Mouse (Mus musculus): Measurements from ENCODE around the gene Phyh.

Phyh gene

DNA sequence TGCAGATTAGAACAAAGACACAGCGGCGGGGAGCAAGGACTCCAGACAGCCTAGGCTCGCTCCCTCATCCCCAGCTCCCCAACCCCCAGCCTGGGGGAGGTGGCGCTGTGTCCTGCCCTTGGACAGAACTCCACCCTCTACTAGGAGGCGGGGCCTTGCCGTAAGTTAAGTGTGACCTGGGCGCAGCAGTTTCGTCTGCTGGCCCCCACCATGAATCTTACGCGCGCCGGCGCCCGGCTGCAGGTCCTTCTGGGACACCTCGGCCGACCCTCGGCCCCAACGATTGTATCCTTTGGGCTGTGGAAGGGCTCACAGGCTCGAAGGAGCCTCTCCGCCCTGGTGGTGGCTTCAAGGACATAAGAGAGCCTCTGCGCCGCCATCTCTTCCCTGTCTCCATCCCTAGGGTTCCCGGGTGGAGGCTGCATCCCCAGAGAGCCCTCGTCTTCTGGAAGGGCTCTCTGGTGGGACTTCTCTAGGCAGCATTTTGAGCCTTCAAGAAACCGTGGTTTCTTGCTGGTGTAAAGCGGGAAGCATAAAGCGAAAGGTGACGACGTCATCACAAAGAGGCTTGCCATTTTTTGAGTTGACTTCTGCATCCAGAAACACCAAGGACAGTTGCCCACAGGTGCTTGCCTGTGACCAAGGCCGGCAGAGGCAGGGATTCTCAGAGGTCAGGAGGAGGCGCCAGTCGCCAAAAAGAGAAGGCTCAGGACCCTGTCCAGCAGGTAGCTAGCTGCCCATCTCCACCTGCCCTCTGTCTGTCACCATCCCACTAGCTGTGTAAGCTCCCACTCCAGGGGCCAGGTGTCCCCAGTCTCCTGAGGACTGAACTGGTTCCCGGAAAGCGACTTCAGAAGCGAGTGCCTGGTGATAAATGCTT, at the start of gene Phyh:
Gene Phyh, plus strand, starts transcription at position 160 of the 880 bp plus-strand sequence.
- peak; percentile 82 to 83 for DNase-seq

- DNase-seq = no peak
Measured at GRCm38 (mm10) chr2:4872740-4873139, 46.1 kb upstream of the Phyh start.

DNA sequence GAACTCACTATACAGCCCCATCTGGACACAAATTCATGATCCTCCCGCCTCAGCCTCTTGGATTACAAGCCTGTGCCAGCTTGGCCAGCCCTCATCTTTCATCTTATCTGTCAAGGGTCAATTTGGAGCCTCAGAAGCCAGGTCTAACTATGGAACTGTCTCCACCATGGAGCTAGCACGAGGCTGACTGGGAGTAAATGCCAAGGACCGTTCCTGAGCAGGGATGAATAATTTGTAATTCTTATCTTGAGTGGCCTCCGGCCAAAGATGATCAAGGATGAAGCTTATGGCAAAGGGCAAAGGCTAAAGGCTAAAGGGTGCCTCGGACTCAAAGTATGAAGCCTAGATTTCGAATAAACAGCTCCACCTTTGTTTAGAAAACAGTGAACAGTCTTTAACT, 45.5 kb upstream of the Phyh start:
- DNase-seq = no peak

DNA sequence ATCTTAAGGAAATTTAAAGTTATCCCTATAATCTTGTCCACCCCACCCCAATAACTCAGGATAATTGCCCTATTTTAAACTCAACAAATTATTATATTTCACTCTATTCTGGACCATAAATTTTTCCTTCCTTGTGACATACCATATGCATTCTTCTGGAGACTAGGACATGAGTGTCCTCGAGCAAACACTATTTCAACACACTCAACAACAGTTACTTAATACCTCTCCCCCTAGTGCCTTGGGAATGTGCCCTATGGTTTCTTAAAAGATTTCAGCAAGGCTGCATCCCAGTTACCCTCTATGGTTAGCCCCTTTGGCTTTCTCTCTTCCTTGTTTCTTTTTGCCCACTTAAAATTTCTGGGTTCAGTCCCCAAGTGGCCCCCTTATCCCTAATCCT, 43.7 kb upstream of the Phyh start:
- no peak for DNase-seq

GRCm38 (mm10) chr2:4876131-4876530, 42.7 kb upstream of the Phyh start:
- no peak for DNase-seq

GRCm38 (mm10) chr2:4880737-4881349, 38.0 kb upstream of the Phyh start:
- DNase-seq = peak; percentile 24 to 28

DNA sequence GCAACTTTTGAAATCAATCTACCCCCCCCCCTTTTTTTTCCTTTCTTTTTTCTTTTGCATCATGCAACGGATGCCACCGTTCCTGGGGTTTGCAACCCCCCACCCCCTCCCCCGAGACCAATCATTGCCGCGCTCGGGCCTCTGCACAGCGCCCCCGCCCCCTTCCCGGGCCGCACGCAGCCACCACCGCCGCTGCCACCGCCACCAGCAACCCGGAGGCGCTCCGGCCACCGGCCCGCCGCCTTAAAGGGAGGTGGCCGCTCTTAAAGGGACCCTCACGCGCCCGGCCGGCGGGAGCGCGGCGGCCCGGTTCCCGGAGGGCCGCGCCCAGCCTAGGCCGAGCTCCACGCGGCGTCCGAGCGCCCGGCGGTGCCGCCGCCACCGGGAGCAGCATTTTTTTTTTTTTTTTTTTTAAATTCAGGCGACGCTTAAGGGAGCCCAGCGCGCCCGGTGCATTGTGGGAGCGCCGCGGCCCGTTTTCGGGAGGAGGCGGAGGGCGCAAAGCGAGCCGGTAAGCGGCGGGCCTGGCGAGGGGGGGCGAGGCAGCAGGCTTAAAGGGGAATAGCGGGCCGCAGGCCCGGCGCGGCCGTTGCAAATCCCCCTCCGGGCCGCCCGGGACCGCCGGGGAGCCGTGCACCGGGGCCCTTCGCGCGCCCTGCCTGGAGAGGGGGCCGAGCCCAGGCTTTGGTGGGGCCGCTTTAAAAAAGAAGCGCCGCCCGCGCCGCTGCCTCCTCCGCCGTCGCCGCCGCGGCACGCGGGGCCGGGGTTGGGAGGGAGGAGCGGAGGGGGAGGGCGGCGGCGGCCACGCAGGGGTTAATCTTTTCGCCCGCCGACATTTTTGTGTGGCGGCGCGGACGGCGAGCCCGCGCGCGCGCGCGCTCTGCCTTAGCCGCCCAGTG, 37.2 kb upstream of the Phyh start, which contains the start of gene Sephs1:
Gene Sephs1, plus strand, starts transcription at position 215 of the 899 bp plus-strand sequence.
- DNase-seq = peak; percentile 81 to 83

DNA sequence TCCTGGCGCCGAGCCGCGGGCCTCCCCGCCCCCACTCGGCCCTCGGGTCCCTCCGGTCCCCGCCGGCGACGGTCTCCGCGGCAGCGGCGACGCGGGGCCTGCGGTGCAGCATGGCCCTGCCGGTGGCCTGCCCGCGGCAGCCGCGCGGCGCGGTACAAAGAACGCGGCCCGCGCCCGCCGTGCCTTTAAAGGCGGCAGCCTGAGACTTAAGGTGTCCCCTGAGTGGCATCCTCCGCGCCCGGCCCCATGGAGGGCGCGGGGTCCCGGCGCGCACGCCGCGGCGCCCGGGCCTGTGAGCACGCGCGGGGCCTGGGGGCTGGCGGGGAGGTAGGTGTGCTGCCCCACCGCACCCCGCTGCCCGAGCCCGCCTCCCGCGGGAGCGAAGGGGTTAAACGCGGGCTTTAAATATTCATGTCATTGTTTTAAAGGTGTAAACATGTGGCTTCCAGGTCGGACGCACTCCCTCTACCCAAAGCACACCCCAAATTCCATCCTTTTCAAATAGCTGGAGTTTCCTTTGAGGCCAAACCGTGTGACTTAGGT, 36.5 kb upstream of the Phyh start:
- DNase-seq = peak; percentile 70 to 73

DNA sequence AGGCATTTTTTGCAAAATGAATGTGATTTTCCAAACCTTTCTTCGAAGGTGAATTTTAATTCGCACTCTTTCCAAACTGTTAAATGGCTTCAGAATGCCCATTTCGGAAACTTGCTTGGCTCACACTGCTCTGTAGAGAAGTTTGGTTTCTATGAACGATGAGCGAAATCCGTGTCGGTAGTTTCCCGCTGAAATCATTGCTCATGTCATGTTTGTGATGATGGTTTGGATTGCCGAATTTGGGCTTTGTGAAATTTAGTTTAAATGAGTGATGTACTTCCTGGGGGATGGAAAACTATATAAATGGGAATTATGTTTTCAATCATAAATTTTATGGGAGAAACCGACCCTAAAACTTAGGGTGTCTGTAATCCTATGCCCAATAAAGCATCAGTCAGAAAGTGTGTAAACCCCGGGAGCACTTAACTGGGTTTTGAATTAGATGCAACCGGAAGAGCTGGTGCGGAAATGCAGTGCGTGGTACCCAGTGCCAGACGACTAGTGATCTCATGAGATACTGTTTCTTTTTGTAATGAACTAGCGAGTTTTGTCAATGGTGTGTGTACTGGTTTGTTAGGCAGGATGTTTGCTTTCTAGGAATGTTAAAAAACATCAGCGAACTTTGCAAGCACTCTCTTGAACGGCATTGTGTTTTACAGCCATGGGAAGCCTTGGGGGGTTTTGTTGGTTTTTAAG, 35.7 kb upstream of the Phyh start:
- peak; percentile 17 for DNase-seq

DNA sequence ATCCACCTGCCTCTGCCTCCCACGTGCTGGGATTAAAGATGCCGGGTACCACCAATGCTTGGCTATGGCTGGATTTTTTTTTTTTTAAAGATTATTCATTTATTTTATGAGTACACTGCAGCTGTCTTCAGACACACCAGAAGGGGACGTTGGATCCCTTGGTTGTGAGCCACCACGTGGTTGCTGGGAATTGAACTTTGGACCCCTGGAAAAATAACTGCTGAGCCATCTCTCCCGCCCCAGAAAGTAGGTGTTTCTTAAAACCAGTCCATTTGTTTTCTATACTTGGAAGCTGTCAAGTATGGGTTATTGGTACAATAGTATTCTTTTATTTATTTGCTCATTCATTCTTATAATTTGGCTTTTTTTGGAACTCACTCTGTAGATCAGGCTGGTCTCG, 31.9 kb upstream of the Phyh start:
- DNase-seq = no peak

- no peak for DNase-seq
Measured at GRCm38 (mm10) chr2:4895598-4895997, 23.2 kb upstream of the Phyh start.

DNA sequence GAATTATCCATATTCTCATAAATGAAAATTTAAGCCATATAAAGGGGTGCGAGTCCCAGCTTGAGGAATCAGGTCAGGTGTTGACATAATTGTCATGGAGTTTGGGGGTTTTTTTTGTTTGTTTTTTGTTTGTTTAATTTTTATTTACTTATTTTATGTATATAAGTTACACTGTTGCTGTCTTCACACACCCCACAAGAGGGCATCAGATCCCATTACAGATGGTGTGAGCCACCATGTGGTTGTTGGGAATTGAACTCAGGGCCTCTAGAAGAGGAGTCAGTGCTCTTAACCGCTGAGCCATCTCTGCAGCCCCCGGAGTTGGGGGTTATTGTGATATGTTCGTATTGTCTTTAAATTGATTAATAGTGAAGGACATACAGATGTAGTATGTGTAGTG, 21.8 kb upstream of the Phyh start:
- no peak for DNase-seq

GRCm38 (mm10) chr2:4900624-4901023, 18.2 kb upstream of the Phyh start:
- no peak for DNase-seq

- no peak for DNase-seq
Measured at GRCm38 (mm10) chr2:4902346-4902745, 16.5 kb upstream of the Phyh start.

- DNase-seq = no peak
Measured at GRCm38 (mm10) chr2:4907120-4907519, 11.7 kb upstream of the Phyh start.

- no peak for DNase-seq
Measured at GRCm38 (mm10) chr2:4907916-4908315, 10.9 kb upstream of the Phyh start.

DNA sequence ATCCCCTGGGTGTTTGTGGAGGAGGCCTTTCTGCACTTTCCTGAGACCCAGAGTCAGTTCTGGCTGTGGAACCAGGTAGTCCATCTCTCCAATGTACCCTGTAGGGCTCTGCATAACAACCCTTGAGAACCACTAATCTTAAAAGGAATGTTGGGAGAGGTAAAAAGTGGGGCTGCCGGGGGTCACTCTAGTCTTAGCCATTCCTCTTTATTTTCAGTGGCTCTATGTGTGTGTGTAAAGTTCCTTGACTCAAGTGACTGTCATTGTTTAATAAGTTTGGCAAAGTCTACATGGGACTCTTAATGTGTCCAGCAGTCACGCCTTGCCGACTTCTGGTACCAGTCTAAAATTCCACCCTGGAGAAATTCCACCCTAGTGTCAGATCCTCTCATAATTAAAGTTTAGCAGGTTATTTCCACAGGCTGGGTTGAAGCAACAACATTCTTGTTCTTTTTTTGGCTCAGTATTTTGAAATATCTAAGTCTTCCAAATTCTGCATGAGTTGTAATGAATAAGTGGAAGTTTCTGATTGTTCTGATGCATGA, 10.0 kb upstream of the Phyh start:
- no peak for DNase-seq

GRCm38 (mm10) chr2:4909909-4910308, 8.9 kb upstream of the Phyh start:
- no peak for DNase-seq

DNA sequence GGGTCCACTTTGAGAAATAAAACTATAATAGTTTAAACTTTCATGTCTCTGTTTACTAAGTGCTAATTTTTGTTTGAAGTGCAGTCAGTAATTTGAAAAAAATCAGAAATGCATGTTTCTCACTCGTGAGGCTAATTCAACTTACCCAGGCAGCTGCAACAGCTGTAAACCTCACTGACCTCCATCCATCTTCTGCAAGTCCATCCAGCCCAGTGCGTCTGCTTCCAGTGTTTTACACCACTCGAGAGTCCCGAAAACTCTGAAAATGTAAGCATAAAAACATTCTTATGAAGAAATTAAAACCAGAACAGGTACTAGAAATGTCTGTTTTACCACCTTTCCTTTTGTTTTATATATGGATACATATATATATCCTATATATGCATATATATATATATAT, 8.3 kb upstream of the Phyh start:
- DNase-seq = no peak

DNA sequence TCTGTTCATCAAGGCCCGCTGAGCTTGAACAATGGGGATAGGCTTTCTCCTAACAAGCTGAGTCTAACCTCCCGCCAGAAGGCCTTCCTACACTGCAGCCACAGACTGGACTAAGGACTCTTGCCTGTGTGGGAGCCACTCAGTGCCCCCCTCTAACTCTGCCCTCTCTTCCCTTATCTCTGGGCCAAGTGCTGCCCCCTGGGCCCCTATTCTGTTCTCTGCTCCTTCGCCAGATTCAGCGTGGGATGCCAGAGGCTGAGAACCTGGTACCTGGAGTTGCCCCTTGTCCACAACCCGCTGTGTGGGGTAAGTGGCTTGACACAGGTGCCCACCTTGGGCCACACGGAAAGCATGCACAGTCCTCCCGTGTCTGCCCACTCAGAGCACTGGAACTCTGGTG, 4.9 kb upstream of the Phyh start:
- no peak for DNase-seq

GRCm38 (mm10) chr2:4916037-4916436, 2.8 kb upstream of the Phyh start:
- no peak for DNase-seq

Data from B cell, adult 2 months (primary cell).